Mouse (Mus musculus) adrenal gland, postnatal 25 days (tissue): Measurements from ENCODE around the gene Barx1. TPM values are rescaled to one million over a fixed set of nuclear protein-coding genes. Genes with fewer than 3 reads are reported as not detected.

Experiments
- DNase-seq: peaks from one replicate; pipeline ENCODE4 v3.0.0; 2021; ENCODE audit warnings: mixed read lengths
- total RNA-seq: library from RNA; stranded (reverse); gene quantifications from 2 replicates; pipeline ENCODE4 v1.2.3, GENCODE M21; 2021

The Barx1 gene
- total RNA-seq, 1 experiment from 2014 or later: not detected

DNA sequence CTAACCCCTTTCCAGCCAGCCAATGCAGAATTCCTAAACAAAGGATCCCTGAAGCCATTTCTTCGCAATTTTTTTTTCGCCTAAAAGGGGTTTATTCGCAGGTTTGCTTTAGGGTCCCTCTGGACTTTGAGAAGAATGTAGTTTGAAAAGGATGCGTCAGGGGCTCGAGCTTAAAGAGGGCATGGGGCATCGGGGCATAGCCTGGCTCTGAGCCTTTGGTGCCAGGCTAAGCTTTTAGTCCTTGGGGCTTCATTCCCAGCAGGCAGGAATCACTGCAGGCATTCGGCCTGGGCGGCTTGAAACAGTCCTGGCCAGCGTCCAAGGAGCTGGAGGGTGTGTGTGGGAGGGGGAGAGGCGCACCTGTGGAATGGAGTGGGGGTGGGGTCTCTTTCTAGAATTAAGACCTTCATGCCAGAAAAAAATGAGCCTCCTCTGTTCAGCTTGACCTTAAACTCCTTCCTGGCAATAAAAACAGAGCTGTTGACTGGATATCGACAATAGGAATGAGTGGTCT is 2.5 kb upstream of the Barx1 start:
- no peak for DNase-seq

DNA sequence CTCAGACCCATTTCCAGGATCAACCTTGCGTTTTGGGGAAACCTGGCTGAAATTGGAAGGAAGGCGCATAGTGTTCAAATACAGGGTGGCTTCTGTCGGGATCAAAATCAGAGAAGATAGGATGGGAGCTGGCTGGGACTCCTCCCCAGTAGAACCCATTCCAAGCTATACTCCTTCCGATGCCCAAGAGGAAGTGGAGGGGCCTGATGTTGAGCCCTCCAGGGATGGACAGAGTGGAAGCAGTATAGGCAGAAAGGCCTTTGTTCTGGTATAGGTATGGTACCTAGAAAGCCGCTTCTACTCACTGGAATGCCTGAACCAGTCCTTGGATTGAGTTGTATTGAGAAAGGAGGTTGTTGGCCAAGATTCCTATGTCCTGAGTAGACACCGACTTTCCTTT is 2.1 kb upstream of the Barx1 start:
- DNase-seq: no peak

DNA sequence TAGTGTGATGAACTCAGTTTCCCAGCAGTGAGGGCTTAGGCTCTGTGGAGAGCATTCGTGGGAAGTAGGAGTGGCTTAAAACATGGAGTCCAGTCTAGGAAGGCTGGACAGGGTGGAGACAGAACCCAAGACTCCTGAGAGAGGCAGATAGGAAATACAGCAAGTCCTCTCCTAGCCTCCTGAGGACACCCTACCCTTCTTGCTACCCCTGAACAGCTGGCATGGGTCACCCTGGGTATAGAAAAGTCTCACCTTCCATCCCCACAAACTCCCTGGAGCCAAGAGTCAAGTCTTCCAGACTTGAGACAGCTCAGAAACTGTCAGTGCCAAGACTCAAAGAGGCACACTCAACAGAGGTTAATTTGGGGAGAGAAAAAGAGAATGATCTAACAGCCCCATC is 1.2 kb upstream of the Barx1 start:
- no peak for DNase-seq

DNA sequence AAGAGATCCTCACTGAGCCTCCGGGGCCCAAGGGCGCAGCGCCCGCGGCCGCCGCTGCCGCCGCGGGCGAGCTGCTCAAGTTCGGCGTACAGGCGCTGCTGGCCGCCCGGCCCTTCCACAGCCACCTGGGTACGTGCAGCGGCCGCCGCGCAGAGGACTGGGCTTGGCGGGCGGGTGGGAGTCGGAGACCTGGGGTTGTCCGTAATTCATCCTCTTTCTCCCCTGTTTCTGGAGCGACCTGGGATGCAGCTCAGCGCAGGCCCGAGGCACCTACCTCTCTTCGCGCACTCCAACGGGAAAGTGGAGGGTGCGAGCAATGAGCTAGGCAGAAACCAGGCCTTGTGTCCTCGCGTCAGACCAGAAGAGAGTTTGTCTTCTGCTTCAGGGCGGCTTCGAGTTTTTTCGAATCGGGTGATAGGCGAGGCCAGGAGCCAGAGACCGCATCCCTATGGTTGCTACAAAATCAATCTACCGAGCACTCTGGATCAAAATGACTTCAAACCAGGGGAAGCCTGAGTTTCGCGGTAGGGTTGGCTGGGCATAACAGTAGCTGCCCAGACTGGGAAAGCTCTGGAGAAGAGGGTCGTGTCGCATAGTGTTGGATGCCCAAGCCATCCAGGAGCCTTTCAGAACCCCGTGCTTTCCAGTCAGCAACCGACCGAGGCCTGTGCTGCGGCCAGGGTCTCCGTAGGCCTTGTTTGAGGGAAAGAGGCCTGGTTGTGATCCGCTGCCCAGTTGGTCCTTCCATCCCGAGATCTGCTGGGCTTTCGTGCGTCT is 601 bp downstream of the Barx1 start:
- DNase-seq: no peak

DNA sequence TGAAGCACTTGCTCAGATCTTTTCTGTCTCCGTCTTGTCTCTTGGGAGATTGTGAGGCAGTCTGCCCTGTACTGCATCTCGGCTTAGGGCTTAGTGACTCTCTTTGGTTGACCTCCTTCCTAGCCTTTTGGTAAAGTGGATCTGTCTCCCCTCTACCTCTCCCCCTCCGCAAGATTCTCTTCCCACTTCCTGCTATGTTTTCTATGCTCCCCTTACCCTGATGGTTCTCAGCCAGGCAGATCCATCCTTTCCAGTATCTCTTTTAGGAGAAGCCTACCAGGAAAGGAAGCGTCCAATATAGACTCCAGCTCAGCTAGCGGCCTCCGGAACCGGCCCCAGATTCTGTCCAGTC is 1.2 kb downstream of the Barx1 start:
- DNase-seq: no peak

DNA sequence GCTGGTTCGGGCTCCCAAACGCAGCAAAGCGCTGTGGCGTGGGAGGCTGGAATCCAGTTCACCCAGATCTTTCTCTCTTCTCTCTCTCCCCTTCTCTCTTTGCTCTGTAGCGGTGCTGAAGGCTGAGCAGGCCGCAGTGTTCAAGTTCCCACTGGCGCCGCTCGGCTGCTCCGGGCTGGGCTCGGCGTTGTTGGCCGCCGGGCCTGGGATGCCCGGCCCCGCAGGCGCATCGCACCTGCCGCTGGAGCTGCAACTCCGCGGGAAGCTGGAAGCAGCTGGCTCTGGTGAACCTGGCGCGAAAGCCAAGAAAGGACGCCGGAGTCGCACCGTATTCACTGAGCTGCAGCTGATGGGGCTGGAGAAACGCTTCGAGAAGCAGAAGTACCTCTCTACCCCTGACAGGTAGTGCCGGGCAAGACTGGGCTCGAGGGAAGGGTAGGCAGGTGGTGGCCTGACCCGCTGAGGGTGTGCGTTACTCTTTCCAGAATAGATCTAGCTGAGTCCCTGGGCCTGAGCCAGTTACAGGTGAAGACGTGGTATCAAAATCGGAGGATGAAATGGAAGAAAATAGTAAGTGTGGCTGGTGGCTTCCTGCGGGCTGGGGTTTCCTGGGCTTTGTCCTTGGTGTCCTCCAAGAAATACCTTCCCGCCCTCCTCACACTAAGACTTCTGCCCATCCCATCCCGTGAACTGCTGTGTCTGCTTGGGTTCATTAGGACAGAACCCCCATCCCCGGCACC is 2.3 kb downstream of the Barx1 start:
- no peak for DNase-seq

DNA sequence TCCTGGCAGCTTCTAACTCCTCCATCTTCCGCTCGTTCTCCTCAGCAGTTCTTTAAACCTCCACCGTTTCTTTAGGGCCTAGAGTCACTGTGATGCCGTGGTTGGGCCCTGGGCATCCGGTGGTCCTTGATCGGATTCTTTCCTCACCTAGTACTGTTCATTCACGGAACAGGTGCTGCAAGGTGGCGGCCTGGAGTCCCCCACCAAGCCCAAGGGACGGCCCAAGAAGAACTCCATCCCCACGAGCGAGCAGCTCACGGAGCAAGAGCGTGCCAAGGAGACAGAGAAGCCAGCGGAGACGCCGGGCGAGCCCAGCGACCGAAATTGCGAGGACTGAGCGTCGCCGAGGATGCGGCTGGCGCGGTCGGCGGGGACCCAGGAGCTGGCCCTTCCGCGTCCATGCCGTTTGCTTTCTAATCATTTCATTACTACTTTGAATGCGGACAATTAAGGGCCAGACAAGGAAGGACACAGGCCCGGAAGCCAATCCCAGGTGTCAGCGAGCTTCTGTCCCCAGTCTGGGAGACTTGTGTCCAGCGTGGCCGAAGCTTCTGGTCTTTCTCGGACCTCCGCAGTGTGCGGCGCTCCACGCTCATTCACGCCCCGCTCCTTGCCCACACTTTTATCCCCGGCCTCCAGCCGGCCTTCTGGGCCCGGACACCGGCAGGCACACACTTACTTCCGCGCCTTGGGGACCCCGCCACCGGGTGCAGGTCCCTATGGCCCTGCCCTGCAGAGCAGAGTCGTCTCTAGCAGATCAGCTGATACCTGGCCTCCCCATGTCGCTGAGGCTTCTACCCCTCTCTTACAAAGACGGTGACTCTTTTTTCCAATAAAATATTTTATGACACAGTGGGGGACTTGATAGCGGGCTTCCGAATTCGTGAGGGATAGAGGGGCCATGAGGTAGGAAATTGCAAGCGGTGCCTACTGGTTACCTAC is 3.1 kb downstream of the Barx1 start:
- DNase-seq: no peak

DNA sequence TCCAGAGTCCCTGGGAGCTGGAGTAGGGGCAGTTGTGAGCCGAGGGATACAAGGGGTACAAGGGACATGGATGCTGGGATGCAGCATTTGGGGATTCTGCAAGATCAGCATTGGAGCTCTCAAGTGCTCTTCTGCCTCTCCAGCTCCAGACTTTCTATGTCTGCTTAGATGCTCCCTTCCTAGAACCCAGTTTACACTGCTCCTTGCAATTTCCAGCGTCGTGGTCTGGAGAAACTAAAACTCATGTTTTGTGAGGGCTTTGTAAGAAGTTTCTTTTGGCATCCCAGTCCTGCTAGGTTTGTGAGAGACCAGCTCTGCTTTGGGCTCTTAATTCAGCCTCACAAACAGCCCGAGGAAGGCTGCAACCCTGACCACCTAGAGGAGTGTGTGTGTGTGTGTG is 4.7 kb downstream of the Barx1 start:
- DNase-seq: no peak

DNA sequence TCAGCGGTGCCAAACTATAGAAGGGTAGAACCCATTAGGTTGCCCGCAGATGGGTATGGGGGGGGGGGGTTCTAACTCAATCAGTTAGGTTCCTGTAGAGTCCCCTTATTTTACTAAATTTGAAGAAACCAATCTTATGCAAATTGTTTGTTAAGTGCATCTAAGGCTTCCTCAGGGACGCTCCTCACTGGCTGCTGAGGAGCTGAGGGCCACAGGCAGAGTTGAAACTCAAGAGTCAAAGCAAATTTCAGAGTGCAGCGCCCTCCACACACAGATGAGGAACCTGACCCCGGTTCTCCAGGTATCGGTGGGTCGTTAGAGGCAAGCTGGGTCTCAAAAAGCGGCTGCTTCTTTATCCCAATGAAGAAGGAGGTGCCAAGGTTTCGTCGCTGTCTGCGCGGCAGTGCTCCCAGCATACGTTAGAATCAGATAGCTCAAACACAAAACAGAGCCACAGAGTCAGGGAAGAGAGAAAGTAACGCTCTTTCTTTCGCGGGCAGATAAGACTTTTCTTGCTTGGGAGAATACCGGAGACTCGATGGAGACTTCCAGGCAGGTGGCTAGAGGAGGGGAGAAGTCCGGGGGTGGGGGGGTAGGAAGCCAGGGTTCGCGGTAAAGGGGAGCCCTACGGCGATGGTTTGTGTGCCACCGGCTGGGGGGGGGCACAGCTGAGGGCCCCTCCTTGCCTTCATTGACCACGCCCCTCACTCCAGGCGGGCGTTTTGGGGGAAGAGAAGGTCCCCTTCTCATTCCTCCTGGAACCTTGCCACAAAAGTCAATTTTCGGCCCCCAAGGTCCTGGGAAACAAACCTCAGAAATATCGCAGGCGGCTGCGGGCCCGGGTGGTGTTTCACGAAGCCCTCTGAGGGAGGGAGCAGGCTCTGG is 5.5 kb downstream of the Barx1 start:
- no peak for DNase-seq

DNA sequence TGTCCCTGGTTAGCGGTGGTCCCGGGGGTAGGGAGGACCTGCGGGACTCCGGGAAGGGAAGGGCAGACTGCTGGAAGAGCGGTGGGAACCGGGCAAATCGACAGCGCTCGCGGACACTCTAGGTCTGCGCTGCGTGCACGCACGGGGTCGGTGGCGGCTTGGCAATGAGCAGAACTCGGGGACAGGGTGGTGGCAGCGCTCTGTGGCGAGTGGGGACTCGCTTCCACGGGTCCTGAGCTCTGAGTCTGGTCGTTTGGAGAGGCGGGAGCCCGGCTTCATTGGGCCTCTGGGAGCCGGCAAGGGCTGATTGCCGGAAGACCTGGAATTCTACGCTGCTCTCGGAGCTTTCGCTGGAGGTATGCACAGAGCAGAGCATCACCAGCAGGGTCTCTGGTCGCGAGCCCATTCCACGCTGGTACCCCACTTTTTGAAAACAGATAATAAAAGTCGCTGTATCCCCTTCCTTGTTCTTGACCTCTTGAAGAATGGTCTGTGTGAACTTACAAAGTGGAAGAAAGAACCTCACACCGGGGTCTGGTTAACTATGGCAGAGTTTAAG is 6.3 kb downstream of the Barx1 start:
- DNase-seq: no peak

DNA sequence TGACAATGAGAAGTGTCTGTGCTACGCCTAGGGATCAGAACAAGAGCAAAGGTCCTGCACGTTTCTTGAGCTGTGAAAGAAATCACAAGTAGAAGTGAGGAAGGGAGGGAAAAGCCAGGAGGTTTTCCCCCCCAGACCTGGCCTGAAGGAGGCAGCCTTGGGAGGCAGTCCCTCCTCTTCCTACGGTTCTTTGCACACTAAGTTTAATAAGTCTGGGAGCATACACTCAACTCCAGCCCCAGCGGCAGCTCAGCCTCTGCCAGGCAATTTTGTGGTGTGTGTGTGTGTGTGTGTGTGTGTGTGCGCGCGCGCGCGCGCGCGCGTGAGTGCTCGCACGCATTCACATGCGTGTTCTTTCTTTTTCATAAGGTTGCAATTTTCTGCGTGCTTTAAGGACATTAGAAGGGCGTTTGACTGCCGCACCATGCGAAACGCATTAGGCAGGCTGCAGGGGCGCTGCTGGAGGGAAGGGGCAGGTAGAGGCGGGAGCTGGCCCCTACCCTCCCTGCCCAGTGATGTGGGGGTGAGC is 9.6 kb downstream of the Barx1 start:
- DNase-seq: no peak

DNA sequence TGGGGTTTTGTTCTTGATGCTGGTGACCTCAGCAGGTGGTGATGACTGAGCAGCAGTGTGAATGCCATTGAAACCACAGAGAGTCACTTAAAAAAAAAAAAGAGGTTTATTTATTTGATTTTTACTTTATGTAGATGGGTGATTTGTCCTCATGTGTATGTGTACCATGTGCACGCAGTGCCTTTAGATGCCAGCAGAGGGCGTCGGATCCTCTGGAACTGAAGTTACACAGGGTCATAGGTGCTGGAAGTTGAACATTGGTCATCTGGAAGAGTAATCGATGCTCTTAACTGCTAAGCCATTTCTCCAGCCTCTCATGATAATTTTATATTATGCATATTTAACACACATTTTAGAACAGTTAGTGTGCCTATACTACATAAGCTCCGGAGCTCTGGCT is 11.8 kb downstream of the Barx1 start:
- no peak for DNase-seq

DNA sequence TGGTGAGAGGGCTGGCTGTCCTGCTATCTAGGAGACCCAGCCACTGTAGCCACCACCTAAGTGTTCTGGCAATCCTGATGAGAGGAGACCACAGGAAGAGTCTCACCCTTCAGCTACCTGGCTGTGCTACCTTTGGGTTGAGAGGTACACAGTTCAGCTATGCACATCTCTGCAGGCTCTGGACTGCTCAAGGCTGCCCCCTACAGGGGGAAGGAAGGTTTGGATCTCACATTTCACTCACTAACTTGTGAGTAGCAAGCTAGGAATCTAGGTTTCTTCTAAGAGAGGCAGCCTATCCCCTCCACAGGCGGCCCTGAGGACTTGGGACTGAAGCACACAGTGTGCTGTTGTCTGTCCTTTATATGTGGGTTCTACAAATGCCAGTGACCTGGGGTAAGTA is 16.6 kb downstream of the Barx1 start:
- DNase-seq: peak; percentile 43

DNA sequence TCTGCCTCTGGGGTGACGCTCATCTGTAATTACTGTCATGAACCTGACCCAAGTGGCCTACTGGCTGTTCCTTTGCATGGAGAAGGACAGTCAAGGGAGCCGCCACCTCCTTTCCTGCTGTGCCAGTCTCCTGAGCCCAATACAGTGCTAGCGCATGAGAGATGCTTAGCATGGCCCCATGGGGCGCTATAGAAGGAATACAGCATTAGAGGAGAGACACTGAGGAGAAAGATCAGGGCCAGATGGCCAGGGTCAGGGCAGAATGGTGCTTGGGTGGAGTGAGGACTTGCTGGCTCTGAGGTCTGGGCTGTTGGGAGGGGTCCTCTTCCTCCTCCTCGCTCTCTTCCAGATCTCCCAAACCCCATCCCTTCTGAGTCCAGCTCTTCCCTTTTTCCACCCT is 23.9 kb downstream of the Barx1 start:
- no peak for DNase-seq

DNA sequence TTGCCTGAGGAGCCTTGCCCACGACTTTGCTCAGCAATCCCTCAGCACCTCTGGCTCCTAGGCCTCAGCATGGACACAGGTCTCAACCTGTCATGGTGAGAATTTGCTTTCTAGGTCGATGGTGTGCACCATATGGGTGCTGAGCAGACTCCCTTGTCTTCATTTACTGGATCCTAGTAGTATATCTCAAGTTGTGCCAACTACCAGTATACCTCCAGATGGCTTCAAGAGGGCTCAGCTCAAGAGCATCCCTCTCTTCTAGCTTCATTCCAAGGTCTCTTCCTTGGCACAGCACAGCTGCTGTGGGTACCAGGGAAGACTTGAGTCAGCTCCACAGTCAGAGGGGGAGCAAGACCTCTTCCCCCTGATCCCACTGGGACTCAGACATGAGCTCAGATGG is 29.2 kb downstream of the Barx1 start:
- no peak for DNase-seq

DNA sequence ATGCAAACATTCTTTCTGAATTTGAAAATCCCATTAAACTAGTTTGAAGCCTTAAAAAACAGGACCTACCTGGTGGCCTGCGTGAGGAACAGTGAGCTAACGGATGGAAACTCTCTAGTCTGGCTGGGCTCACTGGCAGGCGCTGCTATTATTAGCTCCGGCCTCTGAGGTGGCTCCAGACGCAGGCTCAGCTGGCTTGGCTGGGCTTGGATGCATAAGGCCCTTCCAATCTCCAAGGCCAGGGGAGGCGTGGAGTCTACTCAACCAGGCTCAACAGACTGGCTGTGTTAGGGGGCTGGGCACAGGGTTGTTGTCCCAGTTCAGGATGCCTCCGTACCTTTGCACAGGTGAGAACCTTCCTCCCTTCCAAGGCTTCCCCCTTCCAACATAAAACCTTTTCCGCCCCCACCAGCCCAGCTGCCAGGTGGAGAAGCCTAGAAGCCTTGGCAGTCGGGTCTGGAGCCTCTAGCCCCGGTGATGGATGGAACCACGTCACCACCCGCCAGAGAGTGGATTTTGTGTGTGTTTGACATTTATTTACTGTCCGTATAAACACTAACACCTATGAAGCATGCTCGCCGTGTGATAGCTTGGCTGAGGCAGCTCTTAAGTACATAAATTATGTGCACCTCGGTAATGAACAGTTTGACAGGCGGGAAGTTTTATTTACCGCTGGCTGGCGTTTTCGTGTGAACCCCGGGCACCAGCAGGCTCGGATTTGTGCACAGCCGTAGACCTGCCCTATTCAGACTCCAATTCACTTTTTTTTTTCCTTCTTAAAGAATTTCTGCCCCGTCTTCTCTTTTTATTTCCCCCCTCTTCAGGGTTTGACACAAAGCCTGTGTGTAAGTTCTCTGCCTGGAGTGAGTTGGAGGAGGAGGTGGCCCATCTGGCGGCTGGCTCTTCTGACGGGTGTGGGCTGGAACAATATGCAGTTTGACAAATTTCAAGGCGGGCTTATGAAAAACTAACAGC is 31.6 kb downstream of the Barx1 start:
- DNase-seq: peak; percentile 14

DNA sequence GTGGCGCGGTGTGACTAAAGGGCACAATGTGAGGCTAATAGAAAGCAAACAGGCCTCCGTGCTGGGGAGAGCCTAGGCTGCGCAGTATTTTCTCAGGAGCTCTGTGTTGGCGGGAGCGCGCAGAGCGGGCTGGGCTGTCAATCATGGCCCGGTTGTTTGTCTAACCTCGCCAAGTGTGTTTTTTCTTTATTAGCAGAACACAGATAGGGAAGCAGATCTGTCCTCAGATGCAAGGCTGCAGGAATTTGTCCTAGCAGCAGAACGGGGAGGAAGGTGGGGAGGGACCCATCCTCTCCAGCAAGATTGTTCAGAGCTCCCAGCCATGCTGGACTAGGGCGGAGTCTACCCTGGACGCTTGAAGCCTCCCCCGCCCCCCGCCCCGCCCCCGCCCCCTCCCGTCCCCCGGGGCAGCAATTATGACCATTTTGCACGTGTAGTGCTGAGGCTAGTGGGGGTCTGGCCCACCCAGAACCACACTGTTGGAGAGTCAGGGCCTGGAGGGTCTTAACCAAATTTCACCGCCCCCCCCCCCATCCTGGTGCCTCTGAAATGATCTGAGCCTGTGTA is 43.7 kb downstream of the Barx1 start:
- no peak for DNase-seq

DNA sequence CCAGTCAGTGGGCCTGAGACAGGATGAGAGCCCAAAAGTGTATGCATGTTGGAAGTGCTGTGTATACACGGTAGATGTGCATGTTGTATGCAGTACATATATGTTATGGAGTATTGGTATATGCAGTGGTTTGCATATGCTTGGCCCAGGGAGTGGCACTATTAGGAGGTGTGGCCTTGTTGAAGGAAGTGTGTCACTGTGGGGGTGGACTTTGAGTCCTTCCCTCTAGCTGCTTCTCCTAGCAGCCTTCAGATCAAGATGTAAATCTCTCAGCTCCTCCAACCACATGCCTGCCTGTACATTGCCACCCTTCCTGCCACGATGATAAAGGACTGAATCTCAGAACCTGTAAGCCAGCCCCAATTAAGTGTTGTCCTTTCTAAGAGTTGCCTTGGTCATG is 49.9 kb downstream of the Barx1 start:
- DNase-seq: no peak

DNA sequence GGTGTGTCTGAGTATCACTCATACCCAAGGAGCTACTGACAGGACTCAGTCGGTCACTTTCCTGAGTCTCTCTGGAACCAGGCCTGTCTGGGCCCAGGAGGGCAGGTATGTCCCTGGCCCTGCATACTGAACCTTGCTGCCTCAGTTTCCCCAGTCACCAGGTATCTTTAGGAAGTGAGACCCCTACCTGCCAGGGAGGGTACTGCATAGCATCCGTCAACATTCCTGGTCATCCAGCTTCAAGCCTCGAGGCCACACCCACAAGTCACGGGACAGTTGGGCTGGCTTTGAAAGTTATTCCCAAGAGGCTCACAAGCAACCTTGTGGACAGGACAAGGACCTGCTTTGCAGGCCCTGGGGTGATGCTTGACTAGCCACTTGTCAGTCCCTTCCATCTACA is 53.3 kb downstream of the Barx1 start:
- no peak for DNase-seq
